Mouse (Mus musculus): ENCODE measurements around the gene Rlf.

- TF ChIP-seq CTCF (IDR thresholded peaks at IDR 0.05; ENCODE audit: extremely low read depth, insufficient read length, insufficient replicate concordance, low read depth, low read length), result no peak
- TF ChIP-seq POLR2A (IDR thresholded peaks at IDR 0.05; ENCODE audit: low read depth, low read length), result no peak
Observed at GRCm38 (mm10) chr4:121179669-121180068, 35.2 kb downstream of the Rlf start.

Data from small intestine, adult 2 months (tissue).